Mouse (Mus musculus) neutrophil, adult 5-6 weeks (primary cell): Measurements from ENCODE around the gene Tepsin. TPM values are rescaled to one million over a fixed set of nuclear protein-coding genes. Genes with fewer than 3 reads are reported as not detected.

ENCODE experiments used
- ATAC-seq: fragments of 151-379, 151-347 bp; 2 replicates; pipeline ENCODE4 v1.8.0; 2017; ENCODE audit warnings: mild to moderate bottlenecking, moderate TSS enrichment; ENCODE audit not compliant: insufficient number of reproducible peaks, poor library complexity, low FRiP score, severe bottlenecking; ENCODE audit errors: extremely low read depth
- total RNA-seq: library from RNA; stranded (forward); fragments of 200-1000 nt; gene quantifications from 2 replicates; pipeline ENCODE4 v1.2.3, GENCODE M21; 2017

The Tepsin gene
- total RNA-seq, 1 experiment from 2014 or later: 30.6 TPM

GRCm38 (mm10) chr11:120042141-120042838 is 56.2 kb downstream of the Tepsin start:
- peak; percentile 26; the same call in 1 of the 2 replicates for ATAC-seq

- peak; percentile 63 for ATAC-seq
Measured at GRCm38 (mm10) chr11:120041191-120042123, 57.1 kb downstream of the Tepsin start.

Other genes with a start within 250 kb of the Tepsin start
- 20.0 and 21.4 TPM in 2 replicates for gene Chmp6, start 185.3 kb downstream of the Tepsin start, total RNA-seq
- 8.2 and 14.7 TPM in 2 replicates for gene Baiap2, start 156.0 kb downstream of the Tepsin start, total RNA-seq
- 14.4 and 16.2 TPM in 2 replicates for gene Aatk, start 51.6 kb downstream of the Tepsin start, total RNA-seq
- 6.3 and 12.6 TPM in 2 replicates for gene Cep131, start 11.9 kb downstream of the Tepsin start, total RNA-seq
- 8.8 and 11.3 TPM in 2 replicates for gene Ndufaf8, start 197 bp upstream of the Tepsin start, total RNA-seq
- gene Slc38a10, start 52.6 kb upstream of the Tepsin start, total RNA-seq: 49.0 and 60.3 TPM in 2 replicates
- gene Bahcc1, start 134.2 kb upstream of the Tepsin start, total RNA-seq: 0.12 TPM in 1 of 2 replicates, not detected in the other
- 1,411 and 1,557 TPM in 2 replicates for gene Actg1, start 249.8 kb upstream of the Tepsin start, total RNA-seq